8 mouse cellular contexts compared by ENCODE assay signal in genomic region chr5:116386020-116386419, GRCm38 (mm10). TPM values are rescaled to one million over a fixed set of nuclear protein-coding genes. Genes with fewer than 3 reads are reported as not detected.
DNase-seq lines count a peak whose midpoint lies in the region; ATAC-seq and TF ChIP-seq lines count a peak whose summit lies in the region.

No protein-coding gene starts in this region.

- TF ChIP-seq POLR2A in limb, embryonic 14.5 days (IDR thresholded peaks at IDR 0.05; ENCODE audit: borderline replicate concordance, extremely low read depth, insufficient read depth, insufficient read length): no peak

- ATAC-seq in liver, embryonic 11.5 days (replicated peaks; ENCODE audit: low FRiP score): no peak
- no peak for ATAC-seq in hindbrain, postnatal 0 days
- ATAC-seq in limb, embryonic 14.5 days (ENCODE audit: low FRiP score, low read depth): no peak
- ATAC-seq in erythroid progenitor cell, adult 5-6 weeks (replicated peaks; ENCODE audit: low FRiP score, poor library complexity, severe bottlenecking): no peak

- H3K27me3 ChIP-seq in liver, embryonic 11.5 days (replicated peaks; ENCODE audit: control insufficient read depth, insufficient read depth, low read length): no peaks in the 10 kb centered on the region
- H3K27me3 ChIP-seq in hindbrain, postnatal 0 days (ENCODE audit: insufficient read depth, low read length): no peaks in the 10 kb centered on the region
- no peaks in the 10 kb centered on the region for H3K27me3 ChIP-seq in limb, embryonic 14.5 days (ENCODE audit: control insufficient read depth, insufficient read depth, low read length)

- TF ChIP-seq CTCF in hindbrain, postnatal 0 days (IDR thresholded peaks at IDR 0.05; ENCODE audit: low read depth): peak; percentile 77

- DNase-seq in liver: peak; percentile 11
- DNase-seq in liver, embryonic 11.5 days (ENCODE audit: low spot score): no peak
- DNase-seq in ZHBTc4 (ENCODE audit: low read depth, low spot score): peak; percentile 84
- DNase-seq in cerebellum, postnatal 25 days: peak; percentile 76 to 85
- peak; percentile 79 for DNase-seq in hindbrain, postnatal 0 days (ENCODE audit: low spot score)
- DNase-seq in limb, embryonic 14.5 days (ENCODE audit: low spot score): peak; percentile 76
- DNase-seq in right cerebral cortex, postnatal 4 days: peak; percentile 68

- no peaks in the 10 kb centered on the region for H3K9me3 ChIP-seq in liver, embryonic 11.5 days (ENCODE audit: control insufficient read depth, low read length)
- no peaks in the 10 kb centered on the region for H3K9me3 ChIP-seq in hindbrain, postnatal 0 days (ENCODE audit: low read length)
- H3K9me3 ChIP-seq in limb, embryonic 14.5 days (ENCODE audit: control insufficient read depth, low read length): no peaks in the 10 kb centered on the region

- H3K36me3 ChIP-seq in liver, embryonic 11.5 days (ENCODE audit: control insufficient read depth, insufficient read depth, low read length): no peaks in the 10 kb centered on the region
- H3K36me3 ChIP-seq in hindbrain, postnatal 0 days (ENCODE audit: insufficient read depth, low read length): no peaks in the 10 kb centered on the region
- no peaks in the 10 kb centered on the region for H3K36me3 ChIP-seq in limb, embryonic 14.5 days (ENCODE audit: control insufficient read depth, insufficient read depth, low read length)

- H3K9ac ChIP-seq in liver, embryonic 11.5 days (ENCODE audit: low read depth, low read length): no peak overlapping the region
- no peak overlapping the region for H3K9ac ChIP-seq in hindbrain, postnatal 0 days (replicated peaks; ENCODE audit: low read length)
- H3K9ac ChIP-seq in limb, embryonic 14.5 days (ENCODE audit: low read depth, low read length, severe bottlenecking): no peak overlapping the region

- 41% methylated on average over 11 of the region's 11 CpGs for WGBS in liver, embryonic 11.5 days
- 43% methylated on average over 11 of the region's 11 CpGs for WGBS in hindbrain, postnatal 0 days
- WGBS in limb, embryonic 14.5 days: 39% methylated on average over 11 of the region's 11 CpGs

- no peak overlapping the region for H3K4me3 ChIP-seq in liver, embryonic 11.5 days (ENCODE audit: low read depth, low read length)
- H3K4me3 ChIP-seq in hindbrain, postnatal 0 days (ENCODE audit: low read length): no peak overlapping the region
- H3K4me3 ChIP-seq in limb, embryonic 14.5 days (replicated peaks; ENCODE audit: low read length): no peak overlapping the region

- no peak overlapping the region for H3K27ac ChIP-seq in liver, embryonic 11.5 days (ENCODE audit: low read depth, low read length)
- H3K27ac ChIP-seq in hindbrain, postnatal 0 days: no peak overlapping the region
- no peak overlapping the region for H3K27ac ChIP-seq in limb, embryonic 14.5 days (replicated peaks; ENCODE audit: low read depth, low read length)

- no peaks in the 10 kb centered on the region for H3K4me1 ChIP-seq in liver, embryonic 11.5 days (replicated peaks; ENCODE audit: control insufficient read depth, insufficient read depth, low read length)
- H3K4me1 ChIP-seq in hindbrain, postnatal 0 days (ENCODE audit: insufficient read depth, low read length): peaks cover 10% of the 10 kb centered on the region
- H3K4me1 ChIP-seq in limb, embryonic 14.5 days (ENCODE audit: control insufficient read depth, insufficient read depth, low read length): 0 out of 2 replicates have a peak, but pooled peaks cover 5% of the 10 kb centered on the region

- H3K4me2 ChIP-seq in liver, embryonic 11.5 days: no peak overlapping the region
- no peak overlapping the region for H3K4me2 ChIP-seq in hindbrain, postnatal 0 days (ENCODE audit: low read depth, low read length)
- no peak overlapping the region for H3K4me2 ChIP-seq in limb, embryonic 14.5 days (replicated peaks; ENCODE audit: low read depth, low read length, severe bottlenecking)

RNA-seq across cellular contexts. Expression of gene Hspb8, which starts 36.6 kb away (rescaled TPM):
- polyA plus RNA-seq in liver, embryonic 11.5 days (2014; fragmentation: Nextera tagmentation; extraction: Ambion mirVana): 2.6 and 3.5 TPM in 2 replicates
- 13.2 and 17.9 TPM in 2 replicates for total RNA-seq in hindbrain, postnatal 0 days (2014; rRNA removed)
- 10.0 and 11.2 TPM in 2 replicates for polyA plus RNA-seq in hindbrain, postnatal 0 days (2015; fragmentation: Nextera tagmentation; extraction: Ambion mirVana)
- 25.3 and 25.6 TPM in 2 replicates for polyA plus RNA-seq in limb, embryonic 14.5 days (2012; rRNA removed)
- polyA plus RNA-seq in limb, embryonic 14.5 days (2014; fragmentation: Nextera tagmentation; extraction: Ambion mirVana): 16.0 and 19.7 TPM in 2 replicates
- not detected in 2 replicates for total RNA-seq in erythroid progenitor cell, adult 5-6 weeks (2015; ENCODE audit: low replicate concordance)
- not detected in 2 replicates for total RNA-seq in erythroid progenitor cell, adult 5-6 weeks (2017; ENCODE audit: low replicate concordance)
